Mouse (Mus musculus): ENCODE data around the gene Aig1. TPM values are rescaled to one million over a fixed set of nuclear protein-coding genes. Genes with fewer than 3 reads are reported as not detected.
"Not testable (repeated sequence)": the region's sequence is repeated elsewhere in the genome, so short reads cannot be mapped to it uniquely, and the experiment has no call there.

Gene Aig1
- polyA plus RNA-seq (2014; fragmentation: Nextera tagmentation; extraction: Ambion mirVana), result 35.8 and 36.1 TPM in 2 replicates

DNA sequence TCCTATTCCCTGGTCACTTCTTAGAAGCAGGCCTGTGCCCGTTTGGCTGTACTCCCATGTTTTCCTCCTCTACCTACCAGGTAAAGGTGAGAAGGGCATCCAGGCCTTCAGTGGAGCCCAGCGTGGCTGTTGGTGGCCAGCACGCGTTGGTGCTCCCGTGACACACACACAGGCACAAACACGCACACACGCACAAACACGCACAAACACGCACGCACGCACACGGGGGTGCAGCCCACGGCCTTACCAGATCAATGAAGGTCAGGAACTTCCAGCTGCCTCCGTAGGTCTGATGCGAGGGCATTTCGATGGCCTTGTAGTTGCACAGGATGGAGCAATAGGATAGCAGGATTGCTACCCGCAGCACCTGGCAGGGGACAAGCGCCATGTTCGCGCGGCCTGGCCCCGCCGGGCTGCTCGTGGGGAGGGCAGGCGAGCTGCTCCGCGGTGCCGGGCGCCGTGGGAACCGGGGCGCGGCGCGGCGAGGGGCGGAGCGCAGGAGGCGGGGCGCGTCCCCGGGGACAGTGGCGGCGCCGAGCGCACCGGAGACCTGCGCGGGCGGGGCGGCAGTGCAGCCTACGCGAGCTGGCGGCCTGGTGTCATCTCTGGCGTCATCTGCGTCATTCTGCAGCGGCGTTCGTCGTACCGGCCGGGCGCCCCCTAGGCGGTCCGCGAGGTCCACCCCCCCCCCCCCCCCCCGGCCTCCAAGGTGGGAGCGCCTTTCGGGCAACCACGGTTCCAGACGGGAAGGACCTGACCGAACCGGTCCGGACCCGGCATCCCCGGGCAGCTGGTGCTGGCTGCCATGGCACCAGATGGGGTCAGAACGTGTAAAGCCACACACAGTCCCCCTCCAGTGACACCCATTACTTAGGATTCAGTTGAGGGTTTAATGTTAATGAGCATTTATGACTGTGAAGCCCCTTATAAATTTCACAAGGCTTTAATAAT is at the start of gene Aig1:
Gene Aig1, minus strand, starts transcription at position 610 of the 951 bp plus-strand sequence.
- Histone ChIP-seq H3K27ac (replicated peaks; ENCODE audit: low read depth, low read length) (peak within 1 kb of the TSS; percentile 39), H3K4me1 (ENCODE audit: control insufficient read depth, insufficient read depth, low read length) (peaks cover 4% of the 10 kb centered on the region; the same call in 1 of the 2 replicates)

GRCm38 (mm10) chr10:13916645-13917342 is 48.0 kb upstream of the Aig1 start:
- H3K9me3 ChIP-seq (ENCODE audit: control insufficient read depth, low read length), result no peaks in the 10 kb centered on the region
- H3K4me1 ChIP-seq (ENCODE audit: control insufficient read depth, insufficient read depth, low read length), result peaks cover 8% of the 10 kb centered on the region; the same call in 1 of the 2 replicates
- ATAC-seq (ENCODE audit: low read depth) (peak; percentile 93), DNase-seq (ENCODE audit: low spot score) (peak; percentile 93)
- WGBS, result 30% methylated on average over 12 of the region's 12 CpGs
- no peaks in the 10 kb centered on the region for H3K27me3 ChIP-seq (replicated peaks; ENCODE audit: control insufficient read depth, insufficient read depth, low read length)
- no peak overlapping the region for H3K9ac ChIP-seq (ENCODE audit: low read depth, low read length)
- H3K4me2 ChIP-seq (ENCODE audit: low read depth, low read length), result no peak overlapping the region
- no peaks in the 10 kb centered on the region for H3K36me3 ChIP-seq (ENCODE audit: control insufficient read depth, insufficient read depth, low read length)
- no peak overlapping the region for H3K4me3 ChIP-seq (ENCODE audit: low read depth, low read length)
- peak overlapping the region; percentile 70 for H3K27ac ChIP-seq (replicated peaks; ENCODE audit: low read depth, low read length)

More for the DNA sequence above, at the start of gene Aig1:
- no peaks in the 10 kb centered on the region; the same call in 1 of the 2 replicates for H3K9me3 ChIP-seq (ENCODE audit: control insufficient read depth, low read length)
- H3K4me3 ChIP-seq (ENCODE audit: low read depth, low read length), result peak within 1 kb of the TSS; percentile 64
- no peaks in the 10 kb centered on the region for H3K36me3 ChIP-seq (ENCODE audit: control insufficient read depth, insufficient read depth, low read length)
- no peaks in the 10 kb centered on the region for H3K27me3 ChIP-seq (replicated peaks; ENCODE audit: control insufficient read depth, insufficient read depth, low read length)
- DNase-seq (ENCODE audit: low spot score), result peak; percentile 74
- ATAC-seq (ENCODE audit: low read depth), result peak; percentile 92
- H3K4me2 ChIP-seq (ENCODE audit: low read depth, low read length), result peak within 1 kb of the TSS; percentile 80
- H3K9ac ChIP-seq (ENCODE audit: low read depth, low read length), result peak within 1 kb of the TSS; percentile 75
- 4% methylated on average over 26 of the region's 77 CpGs for WGBS

GRCm38 (mm10) chr10:13915211-13915610 is 46.4 kb upstream of the Aig1 start:
- no peaks in the 10 kb centered on the region for H3K36me3 ChIP-seq (ENCODE audit: control insufficient read depth, insufficient read depth, low read length)
- H3K27ac ChIP-seq (replicated peaks; ENCODE audit: low read depth, low read length), result no peak overlapping the region
- H3K4me2 ChIP-seq (ENCODE audit: low read depth, low read length), result no peak overlapping the region
- H3K9me3 ChIP-seq (ENCODE audit: control insufficient read depth, low read length), result no peaks in the 10 kb centered on the region
- 74% methylated on average over 3 of the region's 3 CpGs for WGBS
- no peak for ATAC-seq (ENCODE audit: low read depth)
- H3K4me1 ChIP-seq (ENCODE audit: control insufficient read depth, insufficient read depth, low read length), result peaks cover 8% of the 10 kb centered on the region; the same call in 1 of the 2 replicates
- no peaks in the 10 kb centered on the region for H3K27me3 ChIP-seq (replicated peaks; ENCODE audit: control insufficient read depth, insufficient read depth, low read length)
- no peak overlapping the region for H3K4me3 ChIP-seq (ENCODE audit: low read depth, low read length)
- DNase-seq (ENCODE audit: low spot score), result peak; percentile 28
- H3K9ac ChIP-seq (ENCODE audit: low read depth, low read length), result no peak overlapping the region

GRCm38 (mm10) chr10:13913689-13914088 is 44.9 kb upstream of the Aig1 start:
- H3K27ac ChIP-seq (replicated peaks; ENCODE audit: low read depth, low read length), result no peak overlapping the region
- peaks cover 8% of the 10 kb centered on the region; the same call in 1 of the 2 replicates for H3K4me1 ChIP-seq (ENCODE audit: control insufficient read depth, insufficient read depth, low read length)
- no peak overlapping the region for H3K9ac ChIP-seq (ENCODE audit: low read depth, low read length)
- no peak overlapping the region for H3K4me2 ChIP-seq (ENCODE audit: low read depth, low read length)
- no peaks in the 10 kb centered on the region for H3K9me3 ChIP-seq (ENCODE audit: control insufficient read depth, low read length)
- ATAC-seq (ENCODE audit: low read depth) (no peak), DNase-seq (ENCODE audit: low spot score) (no peak)
- H3K36me3 ChIP-seq (ENCODE audit: control insufficient read depth, insufficient read depth, low read length), result no peaks in the 10 kb centered on the region
- no peaks in the 10 kb centered on the region for H3K27me3 ChIP-seq (replicated peaks; ENCODE audit: control insufficient read depth, insufficient read depth, low read length)
- H3K4me3 ChIP-seq (ENCODE audit: low read depth, low read length), result no peak overlapping the region

DNA sequence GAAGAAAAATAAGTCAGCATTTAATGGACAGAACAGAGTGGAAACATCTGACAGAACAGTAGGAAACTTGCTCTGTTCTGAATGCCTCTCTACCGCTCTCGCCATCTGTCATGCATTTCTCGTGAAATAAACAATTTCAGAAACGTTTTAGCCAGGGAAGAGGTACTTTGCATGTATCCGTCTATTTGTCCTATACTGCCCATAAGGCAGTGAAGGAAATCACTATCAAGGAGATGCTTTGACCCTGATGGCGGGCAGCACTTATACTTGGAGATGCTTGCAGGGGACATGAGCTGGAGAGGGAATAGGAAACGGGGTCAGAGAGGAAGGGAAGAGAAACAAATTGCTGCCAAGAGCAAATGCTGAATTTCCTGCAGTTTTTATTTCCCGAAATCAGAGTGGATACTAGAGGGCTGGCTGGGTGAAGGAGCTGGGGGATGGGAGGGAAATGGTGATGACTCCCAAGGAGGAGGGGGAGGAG is 37.5 kb upstream of the Aig1 start:
- ATAC-seq (ENCODE audit: low read depth), result no peak
- H3K4me2 ChIP-seq (ENCODE audit: low read depth, low read length), result peak overlapping the region; percentile 37
- no peaks in the 10 kb centered on the region for H3K36me3 ChIP-seq (ENCODE audit: control insufficient read depth, insufficient read depth, low read length)
- H3K27me3 ChIP-seq (replicated peaks; ENCODE audit: control insufficient read depth, insufficient read depth, low read length), result no peaks in the 10 kb centered on the region
- H3K4me1 ChIP-seq (ENCODE audit: control insufficient read depth, insufficient read depth, low read length), result no peaks in the 10 kb centered on the region
- WGBS, result 46% methylated on average over 8 of the region's 8 CpGs
- no peak overlapping the region for H3K4me3 ChIP-seq (ENCODE audit: low read depth, low read length)
- peak; percentile 34 for DNase-seq (ENCODE audit: low spot score)
- H3K9me3 ChIP-seq (ENCODE audit: control insufficient read depth, low read length), result peaks cover 6% of the 10 kb centered on the region
- H3K9ac ChIP-seq (ENCODE audit: low read depth, low read length), result no peak overlapping the region
- peak overlapping the region; percentile 35; the same call in 1 of the 2 replicates for H3K27ac ChIP-seq (replicated peaks; ENCODE audit: low read depth, low read length)

DNA sequence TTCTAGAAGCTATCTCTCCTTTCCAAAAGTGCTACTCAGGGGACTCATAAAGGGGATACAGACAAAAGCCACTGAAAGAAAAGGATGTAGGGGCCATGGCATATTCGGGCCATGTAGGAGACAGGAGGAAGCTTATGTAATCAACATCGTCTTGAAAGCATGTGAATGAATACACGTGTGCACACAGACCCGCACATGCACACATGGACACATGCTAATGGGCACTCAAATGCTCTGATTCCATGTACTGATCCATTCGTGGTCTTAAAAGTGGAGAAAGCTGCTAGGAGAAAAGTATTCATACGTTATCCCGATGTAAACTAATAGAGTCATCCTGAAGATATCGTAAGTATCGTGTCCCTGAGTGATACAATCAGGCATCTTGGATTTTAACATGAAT is 36.8 kb upstream of the Aig1 start:
- WGBS, result 87% methylated on average over 9 of the region's 9 CpGs
- DNase-seq (ENCODE audit: low spot score), result no peak
- Histone ChIP-seq H3K9ac (ENCODE audit: low read depth, low read length) (no peak overlapping the region), H3K36me3 (ENCODE audit: control insufficient read depth, insufficient read depth, low read length) (no peaks in the 10 kb centered on the region), H3K4me1 (ENCODE audit: control insufficient read depth, insufficient read depth, low read length) (no peaks in the 10 kb centered on the region), H3K4me2 (ENCODE audit: low read depth, low read length) (no peak overlapping the region), H3K4me3 (ENCODE audit: low read depth, low read length) (no peak overlapping the region), H3K27ac (replicated peaks; ENCODE audit: low read depth, low read length) (no peak overlapping the region), H3K9me3 (ENCODE audit: control insufficient read depth, low read length) (peaks cover 6% of the 10 kb centered on the region), H3K27me3 (replicated peaks; ENCODE audit: control insufficient read depth, insufficient read depth, low read length) (no peaks in the 10 kb centered on the region)
- ATAC-seq (ENCODE audit: low read depth), result no peak

GRCm38 (mm10) chr10:13892762-13893161 is 24.0 kb upstream of the Aig1 start:
- H3K4me1 ChIP-seq (ENCODE audit: control insufficient read depth, insufficient read depth, low read length); H3K9ac ChIP-seq (ENCODE audit: low read depth, low read length); H3K9me3 ChIP-seq (ENCODE audit: control insufficient read depth, low read length); H3K4me3 ChIP-seq (ENCODE audit: low read depth, low read length); H3K36me3 ChIP-seq (ENCODE audit: control insufficient read depth, insufficient read depth, low read length); H3K4me2 ChIP-seq (ENCODE audit: low read depth, low read length); ATAC-seq (ENCODE audit: low read depth); H3K27ac ChIP-seq (replicated peaks; ENCODE audit: low read depth, low read length); H3K27me3 ChIP-seq (replicated peaks; ENCODE audit: control insufficient read depth, insufficient read depth, low read length); DNase-seq (ENCODE audit: low spot score): not testable (repeated sequence)
- WGBS, result 96% methylated on average over 6 of the region's 7 CpGs

GRCm38 (mm10) chr10:13882975-13883875 is 14.4 kb upstream of the Aig1 start:
- ATAC-seq (ENCODE audit: low read depth) (no peak), DNase-seq (ENCODE audit: low spot score) (no peak)
- Histone ChIP-seq H3K4me3 (ENCODE audit: low read depth, low read length) (no peak overlapping the region), H3K4me1 (ENCODE audit: control insufficient read depth, insufficient read depth, low read length) (no peaks in the 10 kb centered on the region), H3K9ac (ENCODE audit: low read depth, low read length) (no peak overlapping the region), H3K36me3 (ENCODE audit: control insufficient read depth, insufficient read depth, low read length) (no peaks in the 10 kb centered on the region), H3K27me3 (replicated peaks; ENCODE audit: control insufficient read depth, insufficient read depth, low read length) (no peaks in the 10 kb centered on the region), H3K4me2 (ENCODE audit: low read depth, low read length) (no peak overlapping the region), H3K9me3 (ENCODE audit: control insufficient read depth, low read length) (no peaks in the 10 kb centered on the region), H3K27ac (replicated peaks; ENCODE audit: low read depth, low read length) (no peak overlapping the region)
- WGBS, result 88% methylated on average over 10 of the region's 10 CpGs
